Mouse (Mus musculus) C2C12 (cell line): ENCODE results near the gene Nr1d1. TPM values are rescaled to one million over a fixed set of nuclear protein-coding genes. Genes with fewer than 3 reads are reported as not detected.

Experiments used
- H3K27me3 ChIP-seq: one replicate; pipeline ENCODE4 v1.6.1; 2011; ENCODE audit not compliant: control insufficient read depth, insufficient read depth, insufficient read length
- H3K36me3 ChIP-seq: one replicate; pipeline ENCODE4 v1.6.1; 2011; ENCODE audit not compliant: control insufficient read depth, insufficient read depth
- H3K4me3 ChIP-seq: one replicate; pipeline ENCODE4 v1.5.1; 2011; ENCODE audit warnings: mild to moderate bottlenecking, control low read depth; ENCODE audit not compliant: poor library complexity, insufficient read depth, severe bottlenecking
- H3K79me2 ChIP-seq: one replicate; pipeline ENCODE4 v1.6.1; 2011; ENCODE audit not compliant: control insufficient read depth, insufficient read depth
- H3K79me3 ChIP-seq: one replicate; pipeline ENCODE4 v1.6.1; 2011; ENCODE audit warnings: low read depth, control low read depth
- H3ac ChIP-seq: one replicate; pipeline ENCODE3; 2011; ENCODE audit warnings: low read depth; ENCODE audit not compliant: control insufficient read depth, insufficient read length
- CEBPB ChIP-seq: IDR thresholded peaks from one replicate; pipeline ENCODE4 v1.6.1; 2011; ENCODE audit warnings: low read depth, mild to moderate bottlenecking, control low read depth, moderate library complexity
- CTCF ChIP-seq: IDR thresholded peaks from one replicate; pipeline ENCODE4 v1.5.1; 2011; ENCODE audit not compliant: control insufficient read depth, insufficient read depth, insufficient read length
- FOSL1 ChIP-seq: IDR thresholded peaks from one replicate; pipeline ENCODE4 v1.8.0; 2011; ENCODE audit warnings: mild to moderate bottlenecking, low read length; ENCODE audit not compliant: poor library complexity, insufficient read depth, severe bottlenecking
- MAX ChIP-seq: IDR thresholded peaks from one replicate; pipeline ENCODE4 v1.6.1; 2011; ENCODE audit warnings: mild to moderate bottlenecking, control low read depth
- MYOD1 ChIP-seq: IDR thresholded peaks from one replicate; pipeline ENCODE4 v1.6.1; 2011; ENCODE audit warnings: low read depth; ENCODE audit not compliant: control insufficient read depth, insufficient read length
- MYOG ChIP-seq: IDR thresholded peaks from one replicate; pipeline ENCODE4 v1.6.1; 2011; ENCODE audit not compliant: control insufficient read depth, insufficient read length; ENCODE audit errors: extremely low read depth
- USF1 ChIP-seq: IDR thresholded peaks from one replicate; pipeline ENCODE4 v1.6.1; 2011; ENCODE audit warnings: low read depth, mild to moderate bottlenecking, control low read depth, moderate library complexity
- long read RNA-seq, 2 experiments: library from polyadenylated mRNA; unstranded; transcript quantifications; one replicate each; pipeline ENCODE4 v2.0.0; 2019 to 2020
- polyA plus RNA-seq: library from polyadenylated mRNA; unstranded; fragments of >200 nt; fragmentation: generic; extraction: Trizol; gene quantifications from one replicate; pipeline ENCODE4 v1.2.1, GENCODE M21; 2012; ENCODE audit warnings: missing spikeins

Gene Nr1d1
- 22.3 TPM for polyA plus RNA-seq
- long read RNA-seq, experiment 1, transcript Nr1d1-201 (8 exons, 2,721 nt), result major isoform, 11 of 21 reads
- long read RNA-seq, experiment 1, partial matches to known transcripts, result 7 of 21 reads
- long read RNA-seq, experiment 1, other reads (novel, unspliced or antisense), result 3 of 21 reads
- long read RNA-seq, experiment 2, transcript Nr1d1-201 (8 exons, 2,721 nt), result major isoform, 23 of 32 reads
- long read RNA-seq, experiment 2, partial matches to known transcripts, result 6 of 32 reads
- long read RNA-seq, experiment 2, other reads (novel, unspliced or antisense), result 3 of 32 reads

DNA sequence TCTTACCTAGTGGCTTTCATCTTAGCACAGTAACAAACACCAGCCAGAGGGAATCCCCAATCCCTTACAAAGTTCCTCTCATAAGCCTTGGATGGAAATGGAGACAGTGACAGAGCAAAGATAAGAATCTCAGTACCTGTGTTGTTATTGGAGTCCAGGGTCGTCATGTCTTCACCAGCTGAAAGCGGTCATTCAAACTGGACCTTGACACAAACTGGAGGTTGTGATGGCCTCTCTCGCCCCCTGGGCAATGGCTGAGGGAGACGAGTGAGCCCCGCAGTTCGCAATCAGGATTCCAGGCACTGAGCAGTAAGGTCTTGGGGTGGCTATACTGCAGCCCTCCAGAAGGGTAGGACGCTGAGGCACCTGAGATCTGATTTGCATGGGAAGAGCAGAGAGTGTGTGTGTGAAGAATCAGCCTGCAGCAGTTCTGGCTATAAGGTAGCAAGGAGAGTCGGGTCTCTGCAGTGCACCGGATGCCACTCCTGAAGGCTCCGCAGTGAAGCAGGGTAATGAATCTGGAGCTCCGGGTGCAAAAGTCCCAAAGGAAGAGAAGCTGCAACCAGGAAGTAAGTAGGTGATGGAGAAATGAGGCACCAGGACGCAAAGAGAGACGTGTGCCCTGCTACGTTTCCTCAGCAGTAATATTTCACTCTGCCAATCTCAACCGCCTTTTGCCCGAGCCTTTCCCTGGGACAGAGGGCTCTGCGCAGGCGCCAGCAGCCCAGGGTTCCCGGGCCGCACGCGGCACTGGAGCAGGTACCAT lies at the start of gene Nr1d1:
Gene Nr1d1, minus strand, starts transcription at position 752 of the 766 bp plus-strand sequence.
- peak within 1 kb of the TSS; percentile 69 for H3ac ChIP-seq
- H3K27me3 ChIP-seq, result no peaks in the 10 kb centered on the region
- TF ChIP-seq MYOD1 (no peak), CEBPB (no peak), USF1 (peak; percentile 37), MAX (no peak), CTCF (no peak), FOSL1 (no peak)
- peaks cover 12% of the 10 kb centered on the region for H3K79me3 ChIP-seq
- peak within 1 kb of the TSS; percentile 62 for H3K4me3 ChIP-seq
- peaks cover 40% of the 10 kb centered on the region for H3K79me2 ChIP-seq
- peaks cover 23% of the 10 kb centered on the region for H3K36me3 ChIP-seq

- peaks cover 92% of the 10 kb centered on the region for H3K36me3 ChIP-seq
- TF ChIP-seq FOSL1, result no peak
- TF ChIP-seq MAX, result no peak
- TF ChIP-seq MYOD1, result no peak
- TF ChIP-seq MYOG, result no peak
- TF ChIP-seq CEBPB, result no peak
- no peak for TF ChIP-seq CTCF
- TF ChIP-seq USF1, result no peak
- peaks cover 58% of the 10 kb centered on the region for H3K79me3 ChIP-seq
- no peaks in the 10 kb centered on the region for H3K27me3 ChIP-seq
- peaks cover 91% of the 10 kb centered on the region for H3K79me2 ChIP-seq
- H3K4me3 ChIP-seq, result no peak overlapping the region
- no peak overlapping the region for H3ac ChIP-seq
Measured at GRCm38 (mm10) chr11:98820968-98821367, 45.8 kb upstream of the Nr1d1 start.

GRCm38 (mm10) chr11:98816706-98817239 lies 41.6 kb upstream of the Nr1d1 start:
- H3K36me3 ChIP-seq, result peaks cover 87% of the 10 kb centered on the region

DNA sequence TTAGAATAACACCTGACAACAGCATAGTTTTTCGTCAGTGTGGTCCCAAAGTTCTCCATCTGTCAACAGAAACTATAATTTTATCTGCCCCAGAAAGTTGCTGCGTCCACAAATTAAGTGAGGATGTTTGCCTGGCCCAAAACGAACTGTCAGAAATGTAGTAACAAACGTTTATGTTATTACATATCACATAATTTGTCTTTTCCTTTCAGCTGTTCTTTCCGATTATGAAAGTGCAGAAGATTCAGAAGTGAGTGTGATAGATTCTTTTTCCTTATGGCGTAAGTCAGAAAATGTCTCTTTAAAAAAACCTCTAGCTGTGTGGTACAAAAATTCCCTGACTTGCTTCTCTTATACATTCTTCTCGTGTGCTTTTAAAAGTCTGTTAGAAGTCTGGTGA lies 35.6 kb upstream of the Nr1d1 start:
- H3ac ChIP-seq, result peak overlapping the region; percentile 98
- no peak for TF ChIP-seq MYOG
- no peak for TF ChIP-seq CEBPB
- TF ChIP-seq USF1, result no peak
- TF ChIP-seq MAX, result no peak
- TF ChIP-seq FOSL1, result no peak
- TF ChIP-seq CTCF, result no peak
- no peak for TF ChIP-seq MYOD1
- peaks cover 57% of the 10 kb centered on the region for H3K79me3 ChIP-seq
- peak overlapping the region; percentile 79 for H3K4me3 ChIP-seq
- H3K79me2 ChIP-seq, result peaks cover 60% of the 10 kb centered on the region
- no peaks in the 10 kb centered on the region for H3K27me3 ChIP-seq
- H3K36me3 ChIP-seq, result peaks cover 70% of the 10 kb centered on the region

More at GRCm38 (mm10) chr11:98816706-98817239, 41.6 kb upstream of the Nr1d1 start:
- Histone ChIP-seq H3K79me2 (peaks cover 95% of the 10 kb centered on the region), H3K27me3 (no peaks in the 10 kb centered on the region), H3K4me3 (no peak overlapping the region), H3ac (no peak overlapping the region), H3K79me3 (peaks cover 65% of the 10 kb centered on the region)
- TF ChIP-seq MYOG (no peak), MAX (no peak)

DNA sequence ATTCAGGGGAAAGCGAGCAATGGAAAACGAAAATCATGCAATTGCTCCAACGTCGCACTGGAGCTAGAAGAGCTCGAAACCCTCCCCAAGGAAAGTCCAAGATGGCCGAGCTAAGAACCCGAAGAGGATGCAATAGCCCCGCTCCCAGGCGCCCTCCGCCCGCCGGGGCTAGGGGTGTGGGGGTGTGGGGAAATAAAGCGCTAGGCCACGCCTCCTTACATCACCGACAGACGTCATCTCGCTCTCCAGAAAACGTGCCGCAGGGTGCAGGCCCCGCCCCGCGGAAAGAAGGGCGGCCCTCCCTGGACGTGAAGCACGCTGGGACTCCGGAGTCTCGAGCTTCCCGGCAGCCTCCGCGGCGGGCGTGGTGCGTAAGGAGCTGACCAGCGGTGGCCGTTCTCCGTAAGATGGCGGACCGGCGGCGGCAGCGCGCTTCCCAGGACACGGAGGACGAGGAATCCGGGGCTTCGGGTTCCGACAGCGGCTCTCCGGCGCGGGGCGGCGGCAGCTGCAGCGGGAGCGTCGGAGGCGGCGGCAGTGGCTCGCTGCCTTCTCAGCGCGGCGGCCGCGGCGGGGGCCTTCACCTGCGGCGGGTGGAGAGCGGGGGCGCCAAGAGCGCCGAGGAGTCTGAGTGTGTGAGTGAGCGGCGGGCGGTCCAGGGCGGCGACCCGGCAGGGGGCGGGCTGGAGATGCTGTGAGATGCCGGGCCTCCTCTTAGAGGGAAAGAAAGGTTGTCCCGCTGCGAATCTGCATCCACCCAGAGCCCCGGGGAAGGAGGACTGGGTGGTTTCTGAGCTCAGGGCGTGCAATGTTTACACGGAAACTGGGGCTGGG lies 34.5 kb upstream of the Nr1d1 start:
- Histone ChIP-seq H3K4me3 (peak overlapping the region; percentile 79), H3K36me3 (peaks cover 71% of the 10 kb centered on the region), H3K79me2 (peaks cover 50% of the 10 kb centered on the region), H3ac (peak overlapping the region; percentile 98), H3K27me3 (no peaks in the 10 kb centered on the region), H3K79me3 (peaks cover 48% of the 10 kb centered on the region)
- TF ChIP-seq MYOG, result no peak
- TF ChIP-seq MAX, result peak; percentile 83
